Mouse (Mus musculus) testis, adult 2 months (tissue): Measurements from ENCODE around the gene Fam184a.

ENCODE experiments used
- CTCF ChIP-seq: fragments of 200-500 bp; IDR thresholded peaks from 2 replicates; pipeline ENCODE4 v1.5.1; 2012; ENCODE audit warnings: low read depth, mild to moderate bottlenecking, inconsistent platforms, low read length, moderate library complexity; ENCODE audit not compliant: control insufficient read depth, insufficient read depth, insufficient replicate concordance
- POLR2A ChIP-seq: fragments of 200-500 bp; IDR thresholded peaks from 2 replicates; pipeline ENCODE4 v1.6.1; 2012; ENCODE audit warnings: low read depth, mild to moderate bottlenecking, inconsistent platforms, low read length, moderate library complexity; ENCODE audit not compliant: control insufficient read depth

- TF ChIP-seq POLR2A (no peak), CTCF (no peak)
Observed at GRCm38 (mm10) chr10:53740014-53740413, 10.9 kb downstream of the Fam184a start.
